Mouse (Mus musculus) right cerebral cortex, postnatal 14 days (tissue): Measurements from ENCODE around the gene Olfm2.

Experiments used
- DNase-seq: peaks from one replicate; pipeline ENCODE4 v3.0.0; 2022

The Olfm2 gene

GRCm38 (mm10) chr9:20745129-20745966 lies 801 bp downstream of the Olfm2 start:
- DNase-seq, result peak; percentile 18

GRCm38 (mm10) chr9:20743946-20744738 lies 2.0 kb downstream of the Olfm2 start:
- peak; percentile 46 for DNase-seq

DNA sequence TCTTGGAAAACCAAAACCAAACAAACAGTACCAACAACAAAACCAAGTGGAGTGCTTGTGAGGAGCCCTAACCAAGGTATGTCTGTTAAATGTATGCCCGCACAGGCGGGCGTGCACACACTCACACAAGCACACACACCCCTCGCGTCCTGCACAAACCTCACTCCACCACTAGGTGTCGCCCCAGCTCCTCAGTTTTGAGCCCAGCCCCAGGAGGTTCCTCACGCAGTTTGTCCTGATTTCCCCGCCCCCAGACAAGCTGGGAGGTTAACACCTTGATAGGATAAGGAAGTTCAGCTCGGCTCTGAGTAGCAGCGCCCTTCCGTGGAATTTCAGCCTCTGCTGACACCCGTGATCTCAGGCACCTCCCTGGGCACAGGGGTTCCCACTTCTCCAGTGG lies 5.7 kb downstream of the Olfm2 start:
- DNase-seq, result peak; percentile 77

- peak; percentile 33 for DNase-seq
Observed at GRCm38 (mm10) chr9:20738251-20738999, 7.7 kb downstream of the Olfm2 start.

- no peak for DNase-seq
Observed at GRCm38 (mm10) chr9:20737227-20737626, 8.9 kb downstream of the Olfm2 start.

- no peak for DNase-seq
Observed at GRCm38 (mm10) chr9:20734692-20735091, 11.5 kb downstream of the Olfm2 start.

DNA sequence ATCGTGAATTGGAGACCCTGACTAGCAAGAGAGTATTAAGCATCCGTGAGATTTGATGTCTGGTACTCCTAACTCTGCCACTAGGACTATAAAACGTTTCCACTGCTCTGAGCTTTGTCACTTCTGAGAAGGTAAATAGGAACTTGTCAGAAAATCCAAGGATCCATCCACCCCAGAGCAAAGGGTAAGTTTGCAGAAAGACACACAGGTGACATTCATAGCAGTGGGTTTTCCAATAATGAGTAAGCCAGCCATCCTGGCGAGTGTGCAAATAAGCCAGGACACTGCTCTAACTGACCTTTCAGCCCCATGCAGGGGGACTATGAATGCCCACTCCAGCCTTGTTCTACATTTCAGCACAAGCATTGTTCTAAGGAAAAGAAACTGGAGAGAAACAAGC lies 14.4 kb downstream of the Olfm2 start:
- DNase-seq, result no peak

- DNase-seq, result peak; percentile 51
Observed at GRCm38 (mm10) chr9:20729451-20729850, 16.7 kb downstream of the Olfm2 start.

DNA sequence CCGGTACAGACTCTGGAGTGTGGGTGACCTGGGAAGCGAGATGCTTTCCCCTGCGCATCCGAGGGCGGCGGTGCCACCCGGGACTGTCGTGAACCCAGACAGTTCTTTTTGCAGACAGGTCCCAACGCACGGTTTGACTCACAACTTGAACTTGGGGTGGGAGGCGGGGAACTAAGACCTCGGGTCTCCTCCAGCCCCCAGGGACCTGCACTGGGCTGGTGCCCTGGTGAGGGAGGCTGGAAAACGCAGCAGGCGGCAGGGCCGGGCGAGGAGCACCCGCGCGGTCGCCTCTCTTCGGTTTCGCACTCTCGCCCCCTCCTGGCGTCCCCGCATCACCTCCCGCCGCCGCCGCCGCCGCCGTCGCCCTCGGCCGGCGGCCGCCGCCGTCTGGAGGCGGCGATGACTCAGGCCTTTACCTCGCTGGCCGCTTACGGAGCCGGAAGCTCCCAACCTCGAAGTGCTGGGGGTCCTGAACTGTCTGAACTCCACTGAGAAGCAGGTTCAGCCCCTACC lies 18.5 kb downstream of the Olfm2 start:
- DNase-seq, result peak; percentile 70

- DNase-seq, result peak; percentile 58
Observed at GRCm38 (mm10) chr9:20726859-20727600, 19.1 kb downstream of the Olfm2 start.

DNA sequence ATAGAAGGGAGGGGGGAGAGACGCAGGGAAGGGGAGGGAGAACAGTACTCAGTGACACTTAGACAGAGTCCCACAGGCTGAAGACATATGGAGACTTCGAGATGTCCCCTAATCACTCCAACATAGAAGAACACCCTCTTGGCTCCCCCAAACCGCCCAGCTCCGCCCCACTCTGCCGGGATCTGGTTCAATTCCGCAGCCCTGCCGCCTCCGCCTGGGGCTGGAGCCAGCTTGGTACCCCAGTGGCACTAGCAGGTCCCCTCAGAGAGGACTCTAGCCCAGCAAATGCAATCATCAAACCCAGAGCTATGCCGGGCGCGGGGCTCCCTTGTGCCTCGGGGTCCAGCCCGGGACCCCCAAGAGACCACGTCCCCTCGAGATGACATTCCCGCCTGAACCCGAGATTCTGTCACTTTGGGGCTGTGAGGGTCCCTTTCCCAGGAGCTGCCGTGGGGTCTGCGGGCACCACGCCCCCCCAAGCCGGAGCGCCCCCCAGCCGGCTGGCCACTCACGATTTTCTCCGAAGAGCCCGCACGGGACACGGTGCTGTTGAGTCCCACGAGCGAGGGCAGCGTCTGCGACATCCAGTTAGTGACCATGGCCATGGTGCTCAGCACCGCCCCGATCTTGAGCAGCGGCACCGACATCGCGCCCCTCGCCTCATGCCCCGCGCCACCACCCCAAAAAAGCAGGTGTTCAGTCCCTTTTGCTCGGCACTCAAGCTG lies 19.9 kb downstream of the Olfm2 start:
- DNase-seq, result peak; percentile 38

DNA sequence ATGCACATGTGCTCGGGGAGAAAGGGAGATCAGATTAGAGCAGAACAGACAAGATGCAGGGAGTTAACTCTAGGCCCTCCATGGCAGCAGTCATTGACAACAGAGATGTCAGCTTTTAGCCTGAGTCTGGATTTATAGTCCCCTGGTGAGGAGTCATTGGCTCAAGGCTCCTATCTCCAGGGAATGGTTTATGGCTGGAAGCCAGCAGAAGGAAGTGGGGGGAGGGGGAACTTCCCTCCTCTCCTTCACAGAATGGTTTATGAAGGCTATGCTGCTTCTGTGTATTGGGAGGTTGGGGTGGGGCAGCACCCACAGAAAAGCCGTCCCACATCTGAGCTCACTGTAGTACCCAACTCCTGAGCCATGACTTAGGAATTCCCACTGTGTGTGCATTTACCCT lies 24.6 kb downstream of the Olfm2 start:
- DNase-seq, result no peak

- DNase-seq, result no peak
Observed at GRCm38 (mm10) chr9:20715332-20715731, 30.8 kb downstream of the Olfm2 start.

DNA sequence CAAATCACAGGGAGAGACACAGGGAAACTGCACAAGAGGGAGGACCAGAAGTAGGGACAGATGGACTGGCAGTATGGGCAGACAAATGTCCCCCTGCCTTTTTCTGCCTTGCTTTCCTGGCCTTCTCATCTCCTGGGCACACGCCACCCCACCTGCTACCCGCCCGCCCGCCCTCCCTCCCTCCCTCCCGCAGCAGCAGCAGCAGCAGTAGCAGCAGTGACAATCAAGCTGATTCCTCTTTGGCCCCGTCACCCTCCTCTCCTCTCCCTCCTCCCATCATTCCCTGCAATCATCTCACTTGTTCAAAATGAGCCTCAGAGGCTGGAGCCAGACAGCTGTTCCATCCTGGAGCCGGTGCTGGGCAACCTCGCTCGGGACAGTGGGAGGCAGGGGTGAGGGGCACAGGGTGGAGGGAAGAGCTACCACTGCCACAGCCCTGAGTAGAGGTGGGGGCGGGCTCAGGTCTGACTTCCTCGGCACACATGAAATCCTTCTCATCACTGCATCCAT lies 32.6 kb downstream of the Olfm2 start:
- no peak for DNase-seq

GRCm38 (mm10) chr9:20712934-20713477 lies 33.1 kb downstream of the Olfm2 start:
- no peak for DNase-seq

DNA sequence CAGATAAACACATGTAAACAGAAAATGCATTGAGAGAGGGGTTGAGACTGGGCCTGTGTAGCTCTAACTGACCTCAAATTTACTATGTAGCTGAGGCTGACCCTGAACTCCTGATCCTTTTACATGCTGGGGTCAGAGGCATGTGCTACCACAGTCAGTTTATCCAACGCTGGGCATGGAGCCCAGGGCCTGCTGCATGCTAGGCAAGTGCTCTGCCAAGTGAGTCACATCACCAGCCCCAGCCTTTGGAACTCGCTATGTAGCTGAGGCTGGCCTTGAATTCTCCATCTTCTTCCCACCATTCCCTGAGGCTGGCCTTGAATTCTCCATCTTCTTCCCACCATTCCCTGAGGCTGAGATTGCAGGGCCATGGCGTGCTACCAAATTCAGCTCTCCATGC lies 35.7 kb downstream of the Olfm2 start:
- DNase-seq, result no peak

- DNase-seq, result no peak
Observed at GRCm38 (mm10) chr9:20705981-20706380, 40.2 kb downstream of the Olfm2 start.

DNA sequence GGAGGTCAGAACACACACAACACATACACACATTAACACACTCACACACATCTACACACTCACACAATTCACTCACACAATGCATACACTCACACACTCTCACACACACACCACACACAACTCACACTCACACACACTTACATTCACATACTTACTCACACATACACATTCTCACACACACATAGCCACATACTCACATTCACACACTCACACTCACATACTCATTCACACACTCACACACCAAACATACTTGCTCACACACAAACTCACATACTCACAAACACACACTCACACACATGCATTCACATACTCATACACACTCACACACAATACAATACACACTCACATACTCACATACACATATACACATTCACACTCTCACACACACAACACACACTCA lies 40.7 kb downstream of the Olfm2 start:
- no peak for DNase-seq

GRCm38 (mm10) chr9:20703832-20704380 lies 42.2 kb downstream of the Olfm2 start:
- DNase-seq, result peak; percentile 48

- no peak for DNase-seq
Observed at GRCm38 (mm10) chr9:20697466-20697865, 48.7 kb downstream of the Olfm2 start.
